Comparison of ENCODE assay signal across 12 mouse cellular contexts in the genomic region with DNA sequence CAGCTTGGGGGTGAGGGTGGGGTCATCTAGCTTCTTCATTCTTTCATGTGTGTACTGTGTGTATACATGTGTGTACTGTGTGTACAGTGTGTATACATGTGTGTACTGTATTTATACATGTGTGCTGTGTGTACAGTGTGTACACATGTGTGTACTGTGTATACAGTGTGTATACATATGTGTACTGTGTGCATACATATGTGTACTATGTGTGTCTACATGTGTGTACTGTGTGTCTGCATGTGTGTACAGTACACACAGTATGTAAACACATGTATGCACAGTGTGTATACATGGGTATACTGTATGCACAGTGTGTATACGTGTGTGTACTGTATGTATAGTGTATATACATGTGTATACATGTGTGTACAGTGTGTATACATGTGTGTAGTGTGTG.
"Had no signal": no experiment of that assay in that cellular context is flagged by ENCODE, and none has a peak within 500 bp of the region (broad histone marks: within the 10 kb centered on the region; RNA-seq: fewer than 3 reads in every experiment).

No protein-coding gene starts in this region.

- H3K9me3 ChIP-seq: limb, embryonic 10.5 days; liver, embryonic 15.5 days; midbrain, embryonic 12.5 days had no signal

- DNase-seq: kidney, adult 9 months; kidney, postnatal 14 days; lung, adult 2 months; lung, postnatal 4 days; right cerebral cortex, adult 18-20 months; right cerebral cortex, postnatal 25 days; thymus, postnatal 36 days had no signal

- H3K4me2 ChIP-seq: liver, embryonic 11.5 days; liver, embryonic 15.5 days; midbrain, embryonic 12.5 days had no signal

- H3K4me3 ChIP-seq: limb, embryonic 10.5 days; liver, embryonic 15.5 days; midbrain, embryonic 12.5 days had no signal

- H3K27me3 ChIP-seq: liver, embryonic 15.5 days; midbrain, embryonic 12.5 days had no signal

- ATAC-seq: lung, postnatal 0 days had no signal

- H3K9ac ChIP-seq: liver, embryonic 15.5 days; midbrain, embryonic 12.5 days had no signal

- H3K4me1 ChIP-seq: liver, embryonic 15.5 days had no signal

- H3K27ac ChIP-seq: limb, embryonic 10.5 days; liver, embryonic 15.5 days; midbrain, embryonic 12.5 days had no signal
